Mouse (Mus musculus) limb, embryonic 10.5 days (tissue): ENCODE measurements around the gene Inafm1. TPM values are rescaled to one million over a fixed set of nuclear protein-coding genes. Genes with fewer than 3 reads are reported as not detected.

Experiments used
- DNase-seq: peaks from one replicate; pipeline ENCODE4 v3.0.0-alpha.2; 2017; ENCODE audit warnings: low spot score
- H3K27ac ChIP-seq: fragments of 300-500 bp; sonication (generic); 2 replicates; pipeline ENCODE4 v1.5.1; 2016; ENCODE audit warnings: mild to moderate bottlenecking
- H3K27me3 ChIP-seq: fragments of 300-500 bp; sonication (generic); 2 replicates; pipeline ENCODE4 v1.6.1; 2016; ENCODE audit warnings: low read depth, mild to moderate bottlenecking; ENCODE audit not compliant: poor library complexity, severe bottlenecking
- H3K36me3 ChIP-seq: fragments of 300-500 bp; sonication (generic); 2 replicates; pipeline ENCODE4 v1.6.1; 2016; ENCODE audit warnings: mild to moderate bottlenecking, moderate library complexity
- H3K4me1 ChIP-seq: fragments of 300-500 bp; sonication (generic); 2 replicates; pipeline ENCODE4 v1.6.1; 2016
- H3K4me3 ChIP-seq: fragments of 300-500 bp; sonication (generic); 2 replicates; pipeline ENCODE4 v1.5.1; 2016; ENCODE audit warnings: mild to moderate bottlenecking, moderate library complexity
- H3K9me3 ChIP-seq: fragments of 300-500 bp; sonication (generic); replicated peaks from 2 replicates; pipeline ENCODE4 v1.6.1; 2016; ENCODE audit warnings: mild to moderate bottlenecking
- WGBS: fragments of 180-500 bp; shearing (Covaris S2); methylation state at CpG from one replicate; pipeline ENCODE4 v1.1.7; 2016; 5-methylcytosine and 5-hydroxymethylcytosine counted together
- polyA plus RNA-seq: library from polyadenylated mRNA; unstranded; fragments of >200 nt; fragmentation: Nextera tagmentation; extraction: Ambion mirVana; gene quantifications from 2 replicates; pipeline ENCODE4 v1.2.1, GENCODE M21; 2016

The Inafm1 gene
- polyA plus RNA-seq, 1 experiment from 2014 or later: 7.4 TPM

DNA sequence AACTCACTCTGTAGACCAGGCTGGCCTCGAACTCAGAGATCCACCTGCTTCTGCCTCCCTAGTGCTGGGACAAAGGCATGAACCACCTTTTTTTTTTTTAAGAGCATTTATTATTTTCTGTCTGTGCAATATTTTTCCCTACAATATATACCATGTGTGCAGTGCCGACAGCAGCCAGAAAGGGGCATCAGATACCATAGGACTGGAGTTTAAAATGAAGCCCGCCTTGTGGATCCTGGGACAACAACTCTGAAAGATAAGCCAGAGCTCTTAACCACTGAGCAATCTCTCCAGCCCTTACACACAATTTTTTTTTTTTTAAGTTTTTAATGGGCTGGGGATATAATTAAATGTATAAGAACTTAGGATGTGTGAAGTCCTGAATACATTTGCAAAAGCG, 20.9 kb upstream of the Inafm1 start:
- Histone ChIP-seq H3K27me3 (no peaks in the 10 kb centered on the region), H3K36me3 (no peaks in the 10 kb centered on the region), H3K27ac (peak overlapping the region; percentile 90; the same call in 1 of the 2 replicates), H3K9me3 (no peaks in the 10 kb centered on the region), H3K4me1 (peaks cover 41% of the 10 kb centered on the region), H3K4me3 (peak overlapping the region; percentile 64)
- 35% methylated on average over 4 of the region's 4 CpGs for WGBS
- peak; percentile 39 for DNase-seq

DNA sequence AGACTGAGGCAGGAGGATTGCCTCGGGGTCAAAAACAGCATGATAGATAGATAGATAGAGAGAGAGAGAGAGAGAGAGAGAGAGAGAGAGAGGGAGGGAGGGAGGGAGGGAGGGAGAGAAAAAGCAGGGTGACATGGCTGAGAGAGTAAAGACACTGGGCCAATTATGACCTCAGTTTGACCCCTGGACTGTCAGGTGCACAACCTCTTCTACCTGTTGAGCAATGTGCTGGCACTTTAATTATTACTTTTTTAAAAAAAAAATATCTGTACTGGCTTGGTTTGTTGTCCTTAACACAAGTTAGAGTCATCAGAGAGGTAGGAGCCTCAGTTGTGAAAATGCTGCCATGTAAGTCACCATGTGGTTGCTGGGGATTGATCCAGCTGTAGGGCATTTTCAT, 14.4 kb upstream of the Inafm1 start:
- WGBS: 68% methylated on average over 1 of the region's 1 CpGs
- H3K4me3 ChIP-seq: no peak overlapping the region
- DNase-seq: no peak
- H3K9me3 ChIP-seq: no peaks in the 10 kb centered on the region
- H3K27me3 ChIP-seq: no peaks in the 10 kb centered on the region
- H3K27ac ChIP-seq: no peak overlapping the region
- H3K4me1 ChIP-seq: peaks cover 16% of the 10 kb centered on the region
- H3K36me3 ChIP-seq: peaks cover 16% of the 10 kb centered on the region

GRCm38 (mm10) chr7:16287016-16287415, 13.6 kb upstream of the Inafm1 start:
- peaks cover 16% of the 10 kb centered on the region for H3K4me1 ChIP-seq
- no peak for DNase-seq
- 89% methylated on average over 2 of the region's 2 CpGs for WGBS
- peaks cover 24% of the 10 kb centered on the region for H3K36me3 ChIP-seq
- H3K9me3 ChIP-seq: no peaks in the 10 kb centered on the region
- H3K4me3 ChIP-seq: peak overlapping the region; percentile 67
- H3K27ac ChIP-seq: peak overlapping the region; percentile 96
- H3K27me3 ChIP-seq: no peaks in the 10 kb centered on the region

DNA sequence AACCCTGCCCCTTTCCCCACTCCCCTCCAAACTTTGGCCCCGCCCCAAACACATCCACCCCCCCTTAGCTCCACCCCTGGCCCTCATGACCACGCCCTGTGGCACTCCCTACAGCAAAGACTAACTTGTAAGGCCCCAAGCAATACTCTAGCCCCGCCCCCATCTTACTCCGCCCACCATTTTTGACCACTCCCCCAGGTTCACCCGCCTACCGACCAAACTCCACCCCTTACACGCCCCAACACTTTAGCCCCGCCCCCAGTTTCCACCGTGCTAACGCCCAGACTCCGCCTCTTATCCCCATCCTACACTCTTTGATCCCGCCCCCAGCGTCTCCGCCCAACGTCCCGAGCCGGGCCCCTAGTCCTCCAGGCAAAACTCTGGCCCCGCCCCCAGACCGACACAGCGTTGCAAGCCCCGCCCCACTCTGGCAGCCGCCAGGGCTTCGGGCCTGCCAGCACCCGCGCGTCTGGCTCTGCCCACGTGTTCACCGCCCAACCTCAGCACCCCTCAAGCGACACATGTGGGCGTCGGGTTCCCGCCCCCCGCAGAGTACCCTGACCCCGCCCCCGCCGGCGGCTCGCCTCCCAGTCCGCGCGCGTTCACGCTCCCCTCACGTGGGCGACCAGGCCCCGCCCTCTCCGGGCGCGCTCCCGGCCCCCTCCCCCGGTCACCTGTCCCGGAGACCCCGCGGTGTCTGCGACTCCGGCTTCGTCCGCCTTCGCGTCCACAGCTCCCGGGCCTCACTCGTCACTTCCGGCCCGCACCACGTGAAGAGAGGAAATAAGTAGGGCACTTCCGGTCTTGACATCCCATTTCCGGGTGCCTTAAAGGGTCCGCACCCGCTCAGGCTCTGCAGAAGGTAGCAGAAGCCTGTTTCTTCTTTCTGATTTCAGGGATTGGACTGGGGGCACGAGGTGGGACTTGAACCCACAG, 12.9 kb upstream of the Inafm1 start, which contains the start of gene Ccdc9:
Gene Ccdc9, minus strand, starts transcription at position 770 of the 936 bp plus-strand sequence.
- Histone ChIP-seq H3K36me3 (peaks cover 31% of the 10 kb centered on the region), H3K9me3 (no peaks in the 10 kb centered on the region), H3K27ac (peak within 1 kb of the TSS; percentile 96), H3K27me3 (no peaks in the 10 kb centered on the region), H3K4me1 (peaks cover 16% of the 10 kb centered on the region), H3K4me3 (peak within 1 kb of the TSS; percentile 67)
- DNase-seq: peak; percentile 99
- under 1% methylated on average over 70 of the region's 70 CpGs for WGBS

DNA sequence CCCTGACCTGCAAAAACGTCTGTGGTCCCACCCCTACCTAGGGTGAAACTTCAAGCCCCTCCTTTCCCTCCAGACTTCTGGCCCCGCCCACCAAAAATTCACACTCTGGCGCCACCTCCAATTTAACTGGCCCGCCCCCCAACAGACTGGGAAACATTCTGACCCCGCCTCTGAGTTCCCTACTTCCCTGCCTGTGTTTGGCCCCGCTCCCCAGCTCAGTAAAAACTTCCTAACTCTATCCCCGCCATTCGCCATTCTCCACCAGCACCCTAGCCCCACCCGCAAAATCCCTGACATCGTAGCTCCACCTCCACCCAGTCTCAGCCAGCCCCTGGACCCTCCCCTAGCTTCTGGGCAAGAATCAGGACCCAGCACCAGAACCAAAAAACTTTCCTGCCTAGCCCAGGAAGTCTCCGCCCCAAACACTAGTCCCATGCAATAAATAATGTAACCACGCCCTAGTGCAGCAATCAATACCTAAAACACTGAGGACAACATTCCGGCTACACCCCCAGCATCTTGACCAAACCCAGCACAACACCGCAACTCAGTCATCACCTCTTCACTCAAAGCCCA, 12.1 kb upstream of the Inafm1 start:
- 3% methylated on average over 14 of the region's 14 CpGs for WGBS
- Histone ChIP-seq H3K9me3 (no peaks in the 10 kb centered on the region), H3K4me3 (peak overlapping the region; percentile 67), H3K4me1 (peaks cover 16% of the 10 kb centered on the region), H3K27me3 (no peaks in the 10 kb centered on the region), H3K36me3 (peaks cover 39% of the 10 kb centered on the region), H3K27ac (peak overlapping the region; percentile 96)
- DNase-seq: peak; percentile 66

- Histone ChIP-seq H3K27me3 (no peaks in the 10 kb centered on the region), H3K4me3 (peak overlapping the region; percentile 67), H3K27ac (peak overlapping the region; percentile 96; the same call in 1 of the 2 replicates), H3K36me3 (peaks cover 45% of the 10 kb centered on the region), H3K9me3 (no peaks in the 10 kb centered on the region), H3K4me1 (peaks cover 16% of the 10 kb centered on the region)
- WGBS: 77% methylated on average over 9 of the region's 9 CpGs
- no peak for DNase-seq
These were observed 11.5 kb upstream of the Inafm1 start for GRCm38 (mm10) chr7:16284904-16285303.

DNA sequence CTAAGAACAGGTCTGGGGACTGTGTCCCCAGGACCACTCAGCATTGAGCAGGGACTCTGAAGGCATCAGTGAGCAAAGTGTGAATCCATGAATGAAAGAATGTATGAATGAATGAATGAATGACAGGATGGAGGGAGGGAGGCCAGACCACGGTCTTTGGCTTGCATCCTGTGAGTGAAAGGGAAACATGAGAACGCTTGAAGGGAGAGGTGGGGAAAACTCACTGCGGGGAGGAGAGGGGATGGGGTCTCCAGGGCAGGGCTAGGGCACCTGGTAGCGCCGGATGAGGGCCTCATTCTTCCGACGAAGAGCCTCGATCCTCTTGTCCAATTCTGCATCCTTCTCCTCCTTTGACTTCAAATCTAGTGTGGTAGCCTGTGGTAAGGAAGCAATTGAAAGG, 10.6 kb upstream of the Inafm1 start:
- peaks cover 16% of the 10 kb centered on the region for H3K4me1 ChIP-seq
- DNase-seq: no peak
- peaks cover 53% of the 10 kb centered on the region for H3K36me3 ChIP-seq
- no peaks in the 10 kb centered on the region for H3K27me3 ChIP-seq
- no peak overlapping the region for H3K4me3 ChIP-seq
- H3K9me3 ChIP-seq: no peaks in the 10 kb centered on the region
- 88% methylated on average over 8 of the region's 8 CpGs for WGBS
- H3K27ac ChIP-seq: no peak overlapping the region

- H3K9me3 ChIP-seq: no peaks in the 10 kb centered on the region
- H3K4me3 ChIP-seq: no peak overlapping the region
- H3K4me1 ChIP-seq: peaks cover 16% of the 10 kb centered on the region
- no peak overlapping the region for H3K27ac ChIP-seq
- H3K36me3 ChIP-seq: peaks cover 69% of the 10 kb centered on the region
- H3K27me3 ChIP-seq: no peaks in the 10 kb centered on the region
- 91% methylated on average over 13 of the region's 13 CpGs for whole genome bisulfite sequencing
- no peak for DNase-seq
These were observed 8.9 kb upstream of the Inafm1 start for GRCm38 (mm10) chr7:16282334-16282733.

- Histone ChIP-seq H3K27me3 (no peaks in the 10 kb centered on the region), H3K27ac (no peak overlapping the region), H3K4me1 (peaks cover 14% of the 10 kb centered on the region), H3K36me3 (peaks cover 85% of the 10 kb centered on the region), H3K9me3 (no peaks in the 10 kb centered on the region), H3K4me3 (no peak overlapping the region)
- no peak for DNase-seq
- WGBS: 92% methylated on average over 11 of the region's 11 CpGs
These were observed 7.3 kb upstream of the Inafm1 start for GRCm38 (mm10) chr7:16280721-16281120.

DNA sequence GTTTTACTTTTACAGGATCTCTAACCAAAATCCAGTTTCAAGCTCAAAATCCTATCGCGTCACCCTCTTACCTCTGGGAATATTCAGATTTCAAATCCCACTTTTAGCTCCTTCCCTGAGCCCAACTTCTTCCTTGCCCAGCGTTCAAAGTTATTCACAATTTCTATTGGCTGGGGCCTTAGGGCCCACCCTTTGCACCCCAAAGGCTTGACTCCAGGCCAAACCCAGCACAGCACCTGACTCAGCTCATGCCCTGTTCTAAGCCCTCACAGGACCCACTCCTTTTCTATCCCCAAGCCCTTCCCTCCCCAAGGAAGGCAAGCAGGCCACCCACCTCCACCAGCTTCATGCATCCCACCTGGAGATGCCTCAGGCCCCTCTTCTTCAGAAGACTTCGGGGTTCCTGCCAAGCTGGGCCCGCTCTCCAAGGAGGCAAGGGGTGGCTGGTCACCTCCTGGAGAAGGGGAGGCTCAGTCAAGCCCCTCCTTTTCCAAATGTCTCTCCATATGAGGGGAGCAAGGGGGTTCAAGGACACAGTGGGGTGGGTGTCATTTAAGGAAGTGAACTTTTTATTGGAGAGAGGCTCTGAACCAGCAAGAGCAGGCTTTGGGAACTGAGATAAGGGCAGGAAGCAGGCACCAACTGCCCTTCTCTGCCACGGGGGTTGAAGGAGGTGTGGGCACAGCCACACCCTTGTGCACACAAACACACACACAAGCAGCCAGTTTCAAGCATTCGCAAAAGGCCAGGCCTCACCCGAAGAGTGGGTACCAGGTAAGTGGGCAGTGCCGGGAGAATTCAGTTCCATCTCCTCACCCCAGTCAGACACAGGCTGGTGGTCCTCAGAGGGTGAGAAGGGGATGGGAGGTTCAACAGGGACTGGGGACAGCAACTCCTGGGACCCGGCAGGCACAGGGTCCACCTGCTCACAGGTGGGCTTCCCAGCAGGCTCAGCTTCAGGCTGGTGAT, 1.8 kb upstream of the Inafm1 start:
- Histone ChIP-seq H3K4me1 (peaks cover 36% of the 10 kb centered on the region), H3K27me3 (no peaks in the 10 kb centered on the region; the same call in 1 of the 2 replicates), H3K27ac (no peak overlapping the region), H3K36me3 (peaks cover 52% of the 10 kb centered on the region), H3K4me3 (no peak overlapping the region), H3K9me3 (no peaks in the 10 kb centered on the region)
- DNase-seq: no peak
- WGBS: 86% methylated on average over 10 of the region's 10 CpGs

GRCm38 (mm10) chr7:16273766-16274140, 336 bp upstream of the Inafm1 start:
- under 1% methylated on average over 18 of the region's 18 CpGs for WGBS
- Histone ChIP-seq H3K27me3 (no peaks in the 10 kb centered on the region; the same call in 1 of the 2 replicates), H3K9me3 (no peaks in the 10 kb centered on the region), H3K36me3 (peaks cover 39% of the 10 kb centered on the region), H3K27ac (peak overlapping the region; percentile 84), H3K4me3 (peak overlapping the region; percentile 66), H3K4me1 (peaks cover 36% of the 10 kb centered on the region)
- DNase-seq: no peak

DNA sequence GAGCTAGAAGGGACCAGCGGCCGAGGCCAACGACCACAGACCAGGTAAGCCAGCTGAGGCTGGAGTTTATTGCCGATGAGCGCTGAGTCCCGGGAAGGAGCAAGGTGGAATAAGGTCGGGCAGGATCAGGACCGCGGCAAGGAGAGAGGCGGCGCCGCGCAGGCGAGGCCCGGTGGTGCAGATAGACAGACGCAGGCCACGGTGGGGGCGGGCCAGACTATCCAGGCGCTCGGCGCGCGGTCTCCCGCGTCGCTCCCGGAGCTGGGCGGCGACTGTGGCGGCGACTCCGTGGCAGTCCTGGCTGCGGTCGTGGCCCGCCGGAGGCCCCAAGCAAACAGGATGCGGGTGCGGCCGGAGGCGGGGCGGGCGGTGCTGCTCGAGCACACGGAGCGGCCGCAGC, 736 bp downstream of the Inafm1 start:
- Histone ChIP-seq H3K27me3 (no peaks in the 10 kb centered on the region; the same call in 1 of the 2 replicates), H3K27ac (peak overlapping the region; percentile 84), H3K9me3 (no peaks in the 10 kb centered on the region), H3K4me1 (peaks cover 36% of the 10 kb centered on the region), H3K4me3 (peak overlapping the region; percentile 66), H3K36me3 (peaks cover 29% of the 10 kb centered on the region)
- peak; percentile 78 for DNase-seq
- WGBS: under 1% methylated on average over 46 of the region's 46 CpGs
